Mouse (Mus musculus): ENCODE measurements around the gene Gpr39. TPM values are rescaled to one million over a fixed set of nuclear protein-coding genes. Genes with fewer than 3 reads are reported as not detected.

The Gpr39 gene
- total RNA-seq, 2 experiments from 2014 or later = 0.44 to 0.53 TPM

DNA sequence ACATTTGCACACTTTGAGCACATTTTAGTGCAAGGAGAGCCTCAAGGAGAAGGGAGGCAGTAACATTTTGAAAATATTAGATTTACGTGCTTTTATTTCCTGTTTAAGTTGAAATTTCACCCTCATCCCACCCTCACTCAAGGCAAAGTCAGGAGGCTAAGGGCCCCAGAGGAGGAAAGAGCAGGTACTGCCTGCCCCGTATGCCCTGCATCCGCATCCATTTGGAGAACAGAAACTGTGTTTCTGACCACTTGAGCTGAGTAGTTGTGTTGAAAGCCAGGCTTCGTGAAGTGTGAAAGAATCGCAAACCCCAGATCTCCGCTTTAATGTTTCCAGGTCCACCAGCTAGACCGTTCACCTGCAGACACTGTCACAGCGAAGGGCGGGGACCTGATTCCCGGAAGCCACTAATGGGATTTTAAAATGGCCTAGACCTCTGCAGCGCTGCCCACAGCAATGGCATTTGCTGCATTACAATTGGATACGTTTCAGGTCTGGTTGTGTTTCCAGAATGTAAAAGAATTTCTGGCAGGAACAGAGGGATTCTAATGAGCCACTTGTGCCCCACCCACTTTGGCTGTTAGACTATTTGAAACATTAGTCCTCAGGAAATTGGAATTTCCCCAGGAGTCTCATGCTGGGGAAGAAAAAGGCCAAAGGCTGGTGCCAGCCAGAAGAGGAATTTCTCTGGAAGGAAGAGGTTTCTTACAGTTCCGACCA is 11.1 kb downstream of the Gpr39 start:
- DNase-seq (ENCODE audit: low spot score) = no peak
- intact Hi-C loops (cut with DNase I) = no loop called here

GRCm38 (mm10) chr1:125693541-125693940 is 16.7 kb downstream of the Gpr39 start:
- intact Hi-C loops (cut with DNase I) = no loop called here
- DNase-seq (ENCODE audit: low spot score) = no peak

- DNase-seq (ENCODE audit: low spot score) = no peak
- intact Hi-C loops (cut with DNase I) = no loop called here
Measured at GRCm38 (mm10) chr1:125694338-125694737, 17.5 kb downstream of the Gpr39 start.

DNA sequence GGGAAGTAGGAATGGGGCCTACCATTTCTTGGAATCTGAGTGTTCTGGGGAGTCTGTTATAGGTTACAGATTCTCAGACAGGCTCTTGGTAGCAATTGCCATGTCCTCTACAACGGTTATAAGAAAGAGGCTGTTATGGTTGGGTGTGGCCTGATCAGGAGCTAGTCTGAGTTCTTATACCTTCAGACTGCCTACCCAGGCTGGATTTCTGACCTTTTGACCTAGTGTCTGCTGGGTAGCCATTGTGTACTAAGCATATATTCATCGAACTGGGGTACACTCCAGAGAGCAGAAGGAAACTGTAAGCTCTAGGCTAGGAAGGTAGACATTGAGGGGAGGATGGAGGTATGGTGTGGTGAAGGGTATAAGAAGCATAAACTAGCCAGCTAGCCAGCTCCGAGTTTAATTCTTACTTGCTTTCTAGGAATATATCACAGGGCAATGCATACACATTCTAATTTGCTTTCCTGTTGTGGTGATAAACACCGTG is 24.4 kb downstream of the Gpr39 start:
- DNase-seq (ENCODE audit: low spot score) = no peak
- intact Hi-C loops (cut with DNase I) = no loop called here

GRCm38 (mm10) chr1:125701773-125702172 is 25.0 kb downstream of the Gpr39 start:
- intact Hi-C loops (cut with DNase I) = no loop called here
- no peak for DNase-seq (ENCODE audit: low spot score)

DNA sequence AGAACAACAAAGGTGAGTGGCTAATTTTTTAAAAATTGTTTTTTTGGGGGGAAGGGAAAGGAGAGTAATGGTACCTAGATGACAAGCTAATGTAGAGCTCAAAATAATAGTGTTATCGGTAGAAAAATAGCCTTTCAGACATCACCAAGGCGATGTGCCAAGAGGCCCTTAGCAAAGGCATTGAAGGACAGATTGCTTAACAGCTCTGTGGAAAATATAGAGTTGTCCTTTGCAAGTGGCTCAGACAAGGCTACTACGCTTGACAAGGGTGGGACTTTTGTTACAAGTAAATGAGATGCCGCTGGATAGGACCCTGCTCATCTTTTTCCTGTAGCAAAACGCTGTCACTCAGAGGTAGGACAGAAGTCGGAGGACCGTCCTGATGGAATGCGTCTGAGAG is 25.5 kb downstream of the Gpr39 start:
- DNase-seq (ENCODE audit: low spot score) = no peak

GRCm38 (mm10) chr1:125705412-125705811 is 28.6 kb downstream of the Gpr39 start:
- intact Hi-C loops (cut with DNase I) = no loop called here
- DNase-seq (ENCODE audit: low spot score) = no peak

More for the DNA sequence above, 25.5 kb downstream of the Gpr39 start:
- intact Hi-C loops (cut with DNase I) = no loop called here

DNA sequence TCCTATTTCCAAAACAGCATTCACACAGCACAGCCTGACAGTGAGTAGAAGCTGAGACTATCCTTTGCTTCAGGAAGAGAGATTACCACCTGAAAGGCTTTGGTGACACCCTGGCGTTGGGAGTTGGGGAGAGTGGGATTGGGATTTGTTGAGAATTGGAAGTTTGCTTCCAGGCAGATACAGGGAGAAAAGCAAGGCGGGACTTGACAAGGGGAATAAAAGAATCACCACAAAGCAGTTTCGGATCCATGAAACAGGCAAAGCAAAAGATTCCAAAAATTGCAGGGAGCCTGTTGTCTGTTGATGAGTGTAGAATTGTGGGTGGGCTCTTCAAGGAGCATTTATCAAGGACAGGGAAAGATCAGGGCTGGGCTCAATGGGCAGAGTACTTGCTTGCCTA is 38.5 kb downstream of the Gpr39 start:
- no peak for DNase-seq (ENCODE audit: low spot score)
- intact Hi-C loops (cut with DNase I) = no loop called here

GRCm38 (mm10) chr1:125716241-125716640 is 39.4 kb downstream of the Gpr39 start:
- intact Hi-C loops (cut with DNase I) = no loop called here
- no peak for DNase-seq (ENCODE audit: low spot score)

- no peak for DNase-seq (ENCODE audit: low spot score)
- intact Hi-C loops (cut with DNase I) = no loop called here
Measured at GRCm38 (mm10) chr1:125717906-125718305, 41.1 kb downstream of the Gpr39 start.

DNA sequence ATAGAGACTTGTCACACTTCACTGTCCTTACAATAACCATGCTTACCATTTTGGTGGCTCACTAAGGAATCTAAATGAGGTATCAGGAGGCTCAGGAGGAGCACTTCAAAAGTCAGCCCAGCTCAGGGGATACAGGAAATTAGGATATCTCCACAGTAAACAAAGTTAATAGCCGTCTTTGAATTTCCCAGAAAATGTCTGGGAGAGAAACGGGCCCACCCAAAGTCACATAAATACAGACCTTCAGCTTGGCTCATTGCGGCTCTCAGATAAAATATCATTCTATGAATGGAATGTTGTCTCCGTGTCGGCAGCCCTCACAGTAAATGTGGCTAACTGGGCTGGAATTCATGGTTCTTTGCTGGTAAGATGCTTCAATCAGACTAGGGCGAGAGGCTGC is 42.3 kb downstream of the Gpr39 start:
- no peak for DNase-seq (ENCODE audit: low spot score)
- intact Hi-C loops (cut with DNase I) = no loop called here

DNA sequence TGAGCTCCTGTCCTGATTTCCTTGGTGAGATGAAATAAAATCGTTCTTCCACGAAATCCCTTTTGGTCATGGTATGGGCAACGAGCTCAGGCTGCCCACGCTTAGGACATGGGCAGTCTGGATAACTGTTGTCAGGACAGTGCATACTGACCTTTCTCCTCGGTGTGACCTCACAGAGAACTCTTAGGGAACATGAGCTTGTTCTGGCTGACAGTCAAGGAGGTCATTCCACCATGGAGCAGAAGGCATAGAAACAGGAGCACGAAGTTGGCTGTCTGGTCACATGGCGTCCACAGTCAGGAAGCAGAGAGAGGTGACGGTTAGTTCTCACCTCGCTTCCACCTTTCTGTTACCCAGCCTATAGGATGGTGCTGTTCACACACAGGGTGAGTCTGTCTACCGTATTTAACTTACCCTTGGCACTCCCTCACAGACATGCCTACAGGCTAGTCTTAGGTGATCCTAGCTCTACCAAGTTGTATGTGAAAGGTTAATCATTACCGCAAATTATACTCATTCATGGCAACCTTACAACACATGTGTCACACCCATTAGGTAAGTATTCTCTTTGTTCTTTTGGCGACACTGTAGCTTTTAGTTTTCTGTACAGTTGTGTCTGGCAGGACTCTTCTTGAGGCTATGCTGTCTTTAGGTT is 44.4 kb downstream of the Gpr39 start:
- DNase-seq (ENCODE audit: low spot score) = no peak
- intact Hi-C loops (cut with DNase I) = no loop called here

GRCm38 (mm10) chr1:125724304-125724703 is 47.5 kb downstream of the Gpr39 start:
- intact Hi-C loops (cut with DNase I) = no loop called here
- no peak for DNase-seq (ENCODE audit: low spot score)

DNA sequence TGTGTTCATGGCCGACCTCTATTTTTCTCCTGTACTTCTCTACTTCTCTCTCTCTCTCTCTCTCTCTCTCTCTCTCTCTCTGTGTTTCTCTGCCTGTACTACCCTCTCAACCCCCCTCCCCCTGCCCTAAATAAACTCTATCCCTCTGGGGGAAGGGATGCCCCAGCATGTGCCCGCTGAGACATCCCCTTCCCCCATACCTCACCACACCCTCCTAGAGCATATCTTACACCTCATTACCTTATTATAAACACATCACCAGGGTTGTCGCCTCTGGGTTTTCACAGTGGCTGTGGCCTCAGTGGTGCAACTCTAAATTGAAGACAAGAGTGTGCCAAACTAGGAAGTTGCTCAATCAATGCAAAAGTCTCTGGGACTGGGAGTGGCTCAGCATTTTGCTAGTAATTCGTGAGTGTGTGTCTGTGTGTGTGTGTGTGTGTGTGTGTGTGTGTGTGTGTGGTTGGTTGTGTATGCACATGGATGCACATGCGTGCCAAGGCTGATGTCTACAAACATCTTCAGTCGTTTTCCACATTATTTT is 52.3 kb downstream of the Gpr39 start:
- intact Hi-C loops (cut with DNase I) = no loop called here
- DNase-seq (ENCODE audit: low spot score) = no peak

- intact Hi-C loops (cut with DNase I) = no loop called here
- DNase-seq (ENCODE audit: low spot score) = no peak
Measured at GRCm38 (mm10) chr1:125729731-125730536, 53.1 kb downstream of the Gpr39 start.

DNA sequence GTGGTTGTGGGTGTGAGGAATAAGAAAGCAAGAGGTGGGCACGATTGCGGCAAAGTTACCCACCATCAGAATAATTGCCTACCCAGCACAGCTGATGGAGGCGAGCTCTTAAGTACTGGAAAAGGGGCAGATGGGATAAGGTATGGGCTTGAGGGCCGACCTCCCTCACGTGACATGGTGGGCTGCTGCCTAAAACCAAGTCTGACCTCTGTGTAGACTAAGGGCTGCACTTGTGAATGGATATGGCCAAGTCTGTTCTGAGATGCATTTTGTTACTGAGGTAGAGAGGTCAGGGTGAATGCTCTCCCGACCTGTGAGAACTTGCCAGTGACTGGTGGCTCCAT is 53.7 kb downstream of the Gpr39 start:
- intact Hi-C loops (cut with DNase I) = no loop called here
- no peak for DNase-seq (ENCODE audit: low spot score)

GRCm38 (mm10) chr1:125731854-125732253 is 55.1 kb downstream of the Gpr39 start:
- intact Hi-C loops (cut with DNase I) = no loop called here
- no peak for DNase-seq (ENCODE audit: low spot score)

DNA sequence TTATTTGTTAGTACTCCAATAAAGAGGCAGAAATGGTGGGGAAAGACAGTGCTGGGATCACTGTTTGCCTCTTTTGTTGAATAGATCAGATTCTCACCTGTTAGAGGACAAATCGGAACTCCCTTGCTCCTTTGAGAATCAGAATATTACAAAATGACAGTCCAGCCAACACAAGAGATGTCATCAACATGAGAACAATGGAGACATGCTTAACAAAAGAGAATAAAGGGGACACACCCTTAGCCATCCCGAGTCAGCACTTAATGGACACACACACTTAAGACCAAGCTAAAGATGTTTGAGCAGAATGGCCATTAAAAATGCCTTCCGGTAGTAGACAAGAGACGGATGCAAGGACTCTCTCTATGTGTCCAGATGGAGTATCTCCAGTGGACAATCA is 68.0 kb downstream of the Gpr39 start:
- intact Hi-C loops (cut with DNase I) = no loop called here
- no peak for DNase-seq (ENCODE audit: low spot score)

GRCm38 (mm10) chr1:125755335-125755996 is 78.7 kb downstream of the Gpr39 start:
- DNase-seq (ENCODE audit: low spot score) = no peak
- intact Hi-C loops (cut with DNase I) = no loop called here
